Mouse (Mus musculus): ENCODE data around the gene Rbpjl. TPM values are rescaled to one million over a fixed set of nuclear protein-coding genes. Genes with fewer than 3 reads are reported as not detected.
A peak's percentile ranks its signal among the peaks of the same experiment; 100 is the strongest.

Rbpjl gene
- polyA plus RNA-seq, 2 experiments = 0.45 to 2.7 TPM

- Histone ChIP-seq H3K9me3 (ENCODE audit: control insufficient read depth, low read length) (no peaks in the 10 kb centered on the region), H3K9ac (ENCODE audit: low read depth, low read length, severe bottlenecking) (no peak overlapping the region; the same call in 1 of the 2 replicates), H3K4me1 (ENCODE audit: control insufficient read depth, insufficient read depth, low read length) (peaks cover 71% of the 10 kb centered on the region), H3K27me3 (ENCODE audit: control insufficient read depth, insufficient read depth, low read length) (no peaks in the 10 kb centered on the region), H3K4me3 (replicated peaks; ENCODE audit: low read length) (no peak overlapping the region), H3K27ac (replicated peaks; ENCODE audit: low read depth, low read length) (0 out of 2 replicates have a peak overlapping the region, but pooled peaks have one; percentile 26), H3K4me2 (replicated peaks; ENCODE audit: low read depth, low read length, severe bottlenecking) (peak overlapping the region; percentile 20), H3K36me3 (ENCODE audit: control insufficient read depth, insufficient read depth, low read length) (peaks cover 18% of the 10 kb centered on the region)
- ATAC-seq (ENCODE audit: low FRiP score, low read depth) (no peak), DNase-seq (ENCODE audit: low spot score) (no peak)
- no peak for TF ChIP-seq POLR2A (IDR thresholded peaks at IDR 0.05; ENCODE audit: borderline replicate concordance, extremely low read depth, insufficient read depth, insufficient read length)
- WGBS = 17% methylated on average over 22 of the region's 22 CpGs
These were observed 29.7 kb downstream of the Rbpjl start for GRCm38 (mm10) chr2:164432541-164433191.

GRCm38 (mm10) chr2:164433278-164433895 is 30.4 kb downstream of the Rbpjl start:
- no peaks in the 10 kb centered on the region for H3K9me3 ChIP-seq (ENCODE audit: control insufficient read depth, low read length)
- H3K27me3 ChIP-seq (ENCODE audit: control insufficient read depth, insufficient read depth, low read length) = no peaks in the 10 kb centered on the region
- no peak overlapping the region for H3K4me3 ChIP-seq (replicated peaks; ENCODE audit: low read length)
- peaks cover 11% of the 10 kb centered on the region for H3K36me3 ChIP-seq (ENCODE audit: control insufficient read depth, insufficient read depth, low read length)
- no peak for TF ChIP-seq POLR2A (IDR thresholded peaks at IDR 0.05; ENCODE audit: borderline replicate concordance, extremely low read depth, insufficient read depth, insufficient read length)
- 0 out of 2 replicates have a peak overlapping the region, but pooled peaks have one; percentile 26 for H3K27ac ChIP-seq (replicated peaks; ENCODE audit: low read depth, low read length)
- 0 out of 2 replicates have a peak overlapping the region, but pooled peaks have one; percentile 12 for H3K9ac ChIP-seq (ENCODE audit: low read depth, low read length, severe bottlenecking)
- H3K4me2 ChIP-seq (replicated peaks; ENCODE audit: low read depth, low read length, severe bottlenecking) = peak overlapping the region; percentile 20
- WGBS = 69% methylated on average over 9 of the region's 9 CpGs
- no peak for DNase-seq (ENCODE audit: low spot score)
- peaks cover 75% of the 10 kb centered on the region for H3K4me1 ChIP-seq (ENCODE audit: control insufficient read depth, insufficient read depth, low read length)
- no peak for ATAC-seq (ENCODE audit: low FRiP score, low read depth)

GRCm38 (mm10) chr2:164434681-164435080 is 31.7 kb downstream of the Rbpjl start:
- 42% methylated on average over 3 of the region's 3 CpGs for WGBS
- H3K4me2 ChIP-seq (replicated peaks; ENCODE audit: low read depth, low read length, severe bottlenecking) = no peak overlapping the region
- ATAC-seq (ENCODE audit: low FRiP score, low read depth) (no peak), DNase-seq (ENCODE audit: low spot score) (no peak)
- no peak for TF ChIP-seq POLR2A (IDR thresholded peaks at IDR 0.05; ENCODE audit: borderline replicate concordance, extremely low read depth, insufficient read depth, insufficient read length)
- H3K27ac ChIP-seq (replicated peaks; ENCODE audit: low read depth, low read length) = no peak overlapping the region
- peaks cover 3% of the 10 kb centered on the region; the same call in 1 of the 2 replicates for H3K36me3 ChIP-seq (ENCODE audit: control insufficient read depth, insufficient read depth, low read length)
- no peak overlapping the region for H3K9ac ChIP-seq (ENCODE audit: low read depth, low read length, severe bottlenecking)
- no peaks in the 10 kb centered on the region for H3K27me3 ChIP-seq (ENCODE audit: control insufficient read depth, insufficient read depth, low read length)
- H3K9me3 ChIP-seq (ENCODE audit: control insufficient read depth, low read length) = no peaks in the 10 kb centered on the region
- H3K4me1 ChIP-seq (ENCODE audit: control insufficient read depth, insufficient read depth, low read length) = peaks cover 81% of the 10 kb centered on the region
- no peak overlapping the region for H3K4me3 ChIP-seq (replicated peaks; ENCODE audit: low read length)

- no peak for DNase-seq (ENCODE audit: low spot score)
- 34% methylated on average over 5 of the region's 5 CpGs for WGBS
- TF ChIP-seq POLR2A (IDR thresholded peaks at IDR 0.05; ENCODE audit: borderline replicate concordance, extremely low read depth, insufficient read depth, insufficient read length) = no peak
- no peaks in the 10 kb centered on the region for H3K36me3 ChIP-seq (ENCODE audit: control insufficient read depth, insufficient read depth, low read length)
- ATAC-seq (ENCODE audit: low FRiP score, low read depth) = no peak
- peaks cover 84% of the 10 kb centered on the region for H3K4me1 ChIP-seq (ENCODE audit: control insufficient read depth, insufficient read depth, low read length)
- H3K9me3 ChIP-seq (ENCODE audit: control insufficient read depth, low read length) = no peaks in the 10 kb centered on the region
- H3K27ac ChIP-seq (replicated peaks; ENCODE audit: low read depth, low read length) = no peak overlapping the region
- no peak overlapping the region for H3K4me3 ChIP-seq (replicated peaks; ENCODE audit: low read length)
- no peak overlapping the region for H3K4me2 ChIP-seq (replicated peaks; ENCODE audit: low read depth, low read length, severe bottlenecking)
- no peak overlapping the region for H3K9ac ChIP-seq (ENCODE audit: low read depth, low read length, severe bottlenecking)
- no peaks in the 10 kb centered on the region for H3K27me3 ChIP-seq (ENCODE audit: control insufficient read depth, insufficient read depth, low read length)
These were observed 32.5 kb downstream of the Rbpjl start for GRCm38 (mm10) chr2:164435216-164436090.

Measured in limb, embryonic 14.5 days (tissue).